Comparison of ENCODE assay signal across 14 mouse cellular contexts in the genomic region with DNA sequence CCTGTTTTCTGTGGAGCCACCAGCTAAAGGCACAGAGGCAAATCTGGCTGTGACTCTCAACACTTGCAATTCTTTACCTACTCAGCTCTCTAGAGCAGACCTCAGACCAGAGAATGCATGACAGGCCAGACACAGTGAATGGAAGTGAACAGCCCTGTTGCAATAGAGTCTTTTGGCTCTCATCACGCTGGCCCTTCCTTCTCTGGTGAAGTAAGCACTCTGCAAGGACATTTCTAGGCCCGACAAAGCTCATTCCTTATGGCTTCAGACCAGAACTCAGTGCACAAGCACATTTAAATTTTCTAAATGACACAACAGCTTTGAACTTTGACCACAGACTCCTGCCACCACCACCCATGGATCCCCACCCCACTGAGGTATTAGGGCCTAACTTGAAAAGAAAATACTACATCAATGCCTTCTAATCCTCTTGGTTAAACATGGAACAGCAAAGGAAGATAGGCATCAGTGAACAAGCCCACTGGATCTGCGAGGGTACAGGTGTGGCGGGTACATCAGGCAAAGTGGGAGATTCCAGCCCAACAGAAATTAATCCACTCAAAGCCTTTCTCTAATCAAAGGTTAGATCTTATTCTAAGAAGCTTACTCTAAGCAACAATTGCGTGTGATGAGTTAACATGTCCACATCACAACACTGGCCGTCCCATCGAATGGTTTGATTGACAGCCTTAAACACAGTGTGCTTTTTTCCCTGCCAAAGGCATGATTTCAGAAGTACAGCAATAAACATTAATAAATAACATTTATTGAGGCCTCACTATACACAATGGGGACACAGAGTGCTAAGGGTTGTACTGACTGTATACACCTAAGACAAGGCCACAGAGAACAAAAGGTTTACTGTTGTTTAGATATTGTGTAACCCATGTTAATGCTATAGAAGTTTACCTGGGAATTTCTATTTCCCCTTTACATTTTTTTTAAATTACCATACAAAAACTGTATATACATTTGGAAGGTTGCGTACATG.
"Had no signal": no experiment of that assay in that cellular context is flagged by ENCODE, and none has a peak within 500 bp of the region (broad histone marks: within the 10 kb centered on the region; RNA-seq: fewer than 3 reads in every experiment).

No protein-coding gene starts in this region.

- H3K36me3 ChIP-seq: limb, embryonic 10.5 days; liver, embryonic 13.5 days; lung, embryonic 15.5 days; midbrain, embryonic 13.5 days; neural tube, embryonic 12.5 days had no signal

- H3K4me2 ChIP-seq: liver, embryonic 13.5 days; lung, embryonic 15.5 days; midbrain, embryonic 13.5 days; neural tube, embryonic 12.5 days had no signal

- H3K9me3 ChIP-seq: limb, embryonic 10.5 days; liver, embryonic 13.5 days; lung, embryonic 15.5 days; midbrain, embryonic 13.5 days; neural tube, embryonic 12.5 days had no signal

- H3K4me3 ChIP-seq: layer of hippocampus, adult 2 months; limb, embryonic 10.5 days; liver, embryonic 13.5 days; lung, embryonic 15.5 days; midbrain, embryonic 13.5 days; neural tube, embryonic 12.5 days had no signal

- DNase-seq: kidney, adult 11 months; kidney, adult 9 months; kidney, postnatal 36 days; liver, embryonic 13.5 days; liver, postnatal 0 days; lung, postnatal 36 days; right cerebral cortex, postnatal 4 days; thymus, postnatal 36 days had no signal

- H3K27ac ChIP-seq: kidney, postnatal 0 days; layer of hippocampus, adult 2 months; limb, embryonic 10.5 days; liver, embryonic 13.5 days; lung, embryonic 15.5 days; midbrain, embryonic 13.5 days; neural tube, embryonic 12.5 days had no signal

- H3K27me3 ChIP-seq: liver, embryonic 13.5 days; lung, embryonic 15.5 days; midbrain, embryonic 13.5 days; neural tube, embryonic 12.5 days had no signal

- H3K9ac ChIP-seq: liver, embryonic 13.5 days; liver, postnatal 0 days; lung, embryonic 15.5 days; midbrain, embryonic 13.5 days; neural tube, embryonic 12.5 days had no signal

- ATAC-seq: liver, postnatal 0 days; midbrain, embryonic 13.5 days had no signal

- H3K4me1 ChIP-seq: limb, embryonic 10.5 days; midbrain, embryonic 13.5 days; neural tube, embryonic 12.5 days had no signal
